In the genomic region with DNA sequence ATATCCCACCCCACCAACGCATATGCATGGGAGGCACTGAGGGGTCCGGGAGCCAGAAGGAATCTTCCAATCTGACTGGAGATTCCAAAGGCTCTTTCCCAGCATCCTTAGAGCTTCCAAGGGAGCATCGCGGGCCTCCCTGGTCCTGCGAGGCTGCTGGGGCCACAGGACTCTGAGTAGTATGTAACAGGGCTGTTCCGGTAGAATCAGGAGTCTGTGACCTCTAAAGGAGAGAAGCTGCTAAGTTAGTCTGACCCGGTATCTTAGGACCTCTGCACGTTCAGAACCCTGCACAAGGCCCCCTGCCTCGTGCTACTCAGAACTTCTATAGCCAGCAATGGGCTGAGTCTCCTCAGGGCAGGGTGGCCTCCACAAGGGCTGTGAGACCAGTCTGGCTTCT, we compare ENCODE assay signal across 16 mouse cellular contexts. TPM values are rescaled to one million over a fixed set of nuclear protein-coding genes. Genes with fewer than 3 reads are reported as not detected.
DNase-seq lines count a peak whose midpoint lies in the region; ATAC-seq and TF ChIP-seq lines count a peak whose summit lies in the region.
"Had no signal": no experiment of that assay in that cellular context is flagged by ENCODE, and none has a peak within 500 bp of the region (broad histone marks: within the 10 kb centered on the region; RNA-seq: fewer than 3 reads in every experiment).

No protein-coding gene starts in this region.

- peaks cover 39% of the 10 kb centered on the region for H3K4me1 ChIP-seq in hindbrain, embryonic 11.5 days (replicated peaks; ENCODE audit: control insufficient read depth, insufficient read depth, low read length)
- H3K4me1 ChIP-seq in hindbrain, postnatal 0 days (ENCODE audit: insufficient read depth, low read length), result 0 out of 2 replicates have a peak, but pooled peaks cover 9% of the 10 kb centered on the region
- peaks cover 53% of the 10 kb centered on the region for H3K4me1 ChIP-seq in embryonic facial prominence, embryonic 12.5 days
- peaks cover 51% of the 10 kb centered on the region for H3K4me1 ChIP-seq in limb, embryonic 12.5 days (replicated peaks)

- ATAC-seq in hindbrain, embryonic 11.5 days (ENCODE audit: low FRiP score), result no peak
- ATAC-seq in hindbrain, postnatal 0 days, result no peak
- ATAC-seq in embryonic facial prominence, embryonic 12.5 days (ENCODE audit: insufficient number of reproducible peaks, insufficient read depth, low FRiP score, low TSS enrichment), result peak; percentile 1; the same call in 1 of the 2 replicates
- no peak for ATAC-seq in limb, embryonic 12.5 days (ENCODE audit: insufficient number of reproducible peaks, insufficient read depth, low FRiP score, low TSS enrichment, low read depth)
- ATAC-seq in erythroid progenitor cell, adult 5-6 weeks (replicated peaks; ENCODE audit: low FRiP score, poor library complexity, severe bottlenecking), result no peak

- no peaks in the 10 kb centered on the region for H3K36me3 ChIP-seq in hindbrain, embryonic 11.5 days (ENCODE audit: control insufficient read depth, insufficient read depth, low read length)
- H3K36me3 ChIP-seq in hindbrain, postnatal 0 days (ENCODE audit: insufficient read depth, low read length), result no peaks in the 10 kb centered on the region
- H3K36me3 ChIP-seq in embryonic facial prominence, embryonic 12.5 days, result no peaks in the 10 kb centered on the region
- H3K36me3 ChIP-seq in limb, embryonic 12.5 days, result no peaks in the 10 kb centered on the region
- H3K36me3 ChIP-seq: hindbrain, embryonic 15.5 days had no signal

- peak; percentile 34 for DNase-seq in hindbrain, embryonic 11.5 days (ENCODE audit: low spot score)
- no peak for DNase-seq in hindbrain, postnatal 0 days (ENCODE audit: low spot score)
- peak; percentile 73 for DNase-seq in ES-CJ7 (ENCODE audit: low read depth, low spot score)
- no peak for DNase-seq in cerebellum, postnatal 10 days
- DNase-seq: cerebellum, adult 2 months; kidney, adult 8-10 months; lung, adult 2 months; thymus, postnatal 14 days had no signal

- no peak overlapping the region for H3K4me2 ChIP-seq in hindbrain, embryonic 11.5 days (replicated peaks; ENCODE audit: low read depth, low read length)
- no peak overlapping the region for H3K4me2 ChIP-seq in hindbrain, postnatal 0 days (ENCODE audit: low read depth, low read length)
- 0 out of 2 replicates have a peak overlapping the region, but pooled peaks have one; percentile 2 for H3K4me2 ChIP-seq in embryonic facial prominence, embryonic 12.5 days (replicated peaks)
- peak overlapping the region; percentile 17; the same call in 1 of the 2 replicates for H3K4me2 ChIP-seq in limb, embryonic 12.5 days
- H3K4me2 ChIP-seq: heart, embryonic 11.5 days; hindbrain, embryonic 15.5 days had no signal

- H3K9me3 ChIP-seq in hindbrain, embryonic 11.5 days (ENCODE audit: control insufficient read depth, low read length), result no peaks in the 10 kb centered on the region
- no peaks in the 10 kb centered on the region for H3K9me3 ChIP-seq in hindbrain, postnatal 0 days (ENCODE audit: low read length)
- H3K9me3 ChIP-seq in embryonic facial prominence, embryonic 12.5 days, result no peaks in the 10 kb centered on the region
- no peaks in the 10 kb centered on the region for H3K9me3 ChIP-seq in limb, embryonic 12.5 days
- H3K9me3 ChIP-seq: hindbrain, embryonic 15.5 days had no signal

- H3K27ac ChIP-seq in hindbrain, embryonic 11.5 days (ENCODE audit: low read depth, low read length), result peak overlapping the region; percentile 58
- H3K27ac ChIP-seq in hindbrain, postnatal 0 days, result no peak overlapping the region
- peak overlapping the region; percentile 84 for H3K27ac ChIP-seq in embryonic facial prominence, embryonic 12.5 days
- H3K27ac ChIP-seq in limb, embryonic 12.5 days, result peak overlapping the region; percentile 82
- H3K27ac ChIP-seq: hindbrain, embryonic 15.5 days had no signal

- no peak for TF ChIP-seq CTCF in hindbrain, postnatal 0 days (IDR thresholded peaks at IDR 0.05; ENCODE audit: low read depth)

- H3K27me3 ChIP-seq in hindbrain, embryonic 11.5 days (ENCODE audit: control insufficient read depth, insufficient read depth, low read length), result no peaks in the 10 kb centered on the region
- H3K27me3 ChIP-seq in hindbrain, postnatal 0 days (ENCODE audit: insufficient read depth, low read length), result no peaks in the 10 kb centered on the region
- no peaks in the 10 kb centered on the region for H3K27me3 ChIP-seq in embryonic facial prominence, embryonic 12.5 days
- no peaks in the 10 kb centered on the region for H3K27me3 ChIP-seq in limb, embryonic 12.5 days
- H3K27me3 ChIP-seq: hindbrain, embryonic 15.5 days had no signal

- WGBS in hindbrain, embryonic 11.5 days, result 20% methylated on average over 9 of the region's 9 CpGs
- WGBS in hindbrain, postnatal 0 days, result 22% methylated on average over 9 of the region's 9 CpGs
- 25% methylated on average over 9 of the region's 9 CpGs for WGBS in embryonic facial prominence, embryonic 12.5 days
- WGBS in limb, embryonic 12.5 days, result 41% methylated on average over 9 of the region's 9 CpGs

- no peak overlapping the region for H3K4me3 ChIP-seq in hindbrain, embryonic 11.5 days (ENCODE audit: low read depth, low read length)
- H3K4me3 ChIP-seq in hindbrain, postnatal 0 days (ENCODE audit: low read length), result no peak overlapping the region
- H3K4me3 ChIP-seq in embryonic facial prominence, embryonic 12.5 days, result no peak overlapping the region
- no peak overlapping the region for H3K4me3 ChIP-seq in limb, embryonic 12.5 days (replicated peaks)
- H3K4me3 ChIP-seq: hindbrain, embryonic 15.5 days had no signal

- H3K9ac ChIP-seq in hindbrain, embryonic 11.5 days (ENCODE audit: low read depth, low read length), result peak overlapping the region; percentile 7; the same call in 1 of the 2 replicates
- H3K9ac ChIP-seq in hindbrain, postnatal 0 days (replicated peaks; ENCODE audit: low read length), result no peak overlapping the region
- H3K9ac ChIP-seq in embryonic facial prominence, embryonic 12.5 days, result no peak overlapping the region; the same call in 1 of the 2 replicates
- H3K9ac ChIP-seq in limb, embryonic 12.5 days (replicated peaks), result no peak overlapping the region
- H3K9ac ChIP-seq: hindbrain, embryonic 15.5 days had no signal

RNA-seq across cellular contexts. Expression of a gene that starts 14.3 kb away (rescaled TPM):
- polyA plus RNA-seq in hindbrain, embryonic 11.5 days (2014; fragmentation: Nextera tagmentation; extraction: Ambion mirVana), result not detected in 2 replicates
- total RNA-seq in hindbrain, postnatal 0 days (2014; rRNA removed), result not detected in 2 replicates
- 0.25 and 0.32 TPM in 2 replicates for polyA plus RNA-seq in hindbrain, postnatal 0 days (2015; fragmentation: Nextera tagmentation; extraction: Ambion mirVana)
- 0.53 and 1.1 TPM in 2 replicates for polyA plus RNA-seq in embryonic facial prominence, embryonic 12.5 days (2016; fragmentation: Nextera tagmentation; extraction: Ambion mirVana)
- 0.36 TPM in 1 of 2 replicates, not detected in the other for polyA plus RNA-seq in limb, embryonic 12.5 days (2016; fragmentation: Nextera tagmentation; extraction: Ambion mirVana)
- total RNA-seq in erythroid progenitor cell, adult 5-6 weeks (2015; ENCODE audit: low replicate concordance), result not detected in 2 replicates
- not detected in 2 replicates for total RNA-seq in erythroid progenitor cell, adult 5-6 weeks (2017; ENCODE audit: low replicate concordance)
- total RNA-seq: gastrocnemius, adult 18-20 months; layer of hippocampus, postnatal 10 days; left cerebral cortex, postnatal 25 days had no signal
- polyA plus RNA-seq: hindbrain, embryonic 15.5 days; lung, adult 2 months had no signal

RNA-seq across cellular contexts. Expression of a gene that starts 27.9 kb away (rescaled TPM):
- polyA plus RNA-seq in hindbrain, embryonic 11.5 days (2014; fragmentation: Nextera tagmentation; extraction: Ambion mirVana), result 34.1 and 38.8 TPM in 2 replicates
- total RNA-seq in hindbrain, postnatal 0 days (2014; rRNA removed), result 81.4 and 112 TPM in 2 replicates
- 29.7 and 35.1 TPM in 2 replicates for polyA plus RNA-seq in hindbrain, postnatal 0 days (2015; fragmentation: Nextera tagmentation; extraction: Ambion mirVana)
- polyA plus RNA-seq in embryonic facial prominence, embryonic 12.5 days (2016; fragmentation: Nextera tagmentation; extraction: Ambion mirVana), result 14.0 and 14.2 TPM in 2 replicates
- polyA plus RNA-seq in limb, embryonic 12.5 days (2016; fragmentation: Nextera tagmentation; extraction: Ambion mirVana), result 10.3 and 10.8 TPM in 2 replicates
- 19.7 and 20.5 TPM in 2 replicates for total RNA-seq in erythroid progenitor cell, adult 5-6 weeks (2015; ENCODE audit: low replicate concordance)
- 1.9 and 11.4 TPM in 2 replicates for total RNA-seq in erythroid progenitor cell, adult 5-6 weeks (2017; ENCODE audit: low replicate concordance)

Comparison
In these comparisons a context has a peak if more than half of its experiments do, and no peak if none do; other contexts are left out.
1. DNase-seq: peak in hindbrain, embryonic 11.5 days (single experiment) and ES-CJ7 (single experiment); none in hindbrain, postnatal 0 days (single experiment) and cerebellum, postnatal 10 days (0 of 2).
2. H3K4me2 ChIP-seq: peak in embryonic facial prominence, embryonic 12.5 days (single experiment) and limb, embryonic 12.5 days (single experiment); none in hindbrain, embryonic 11.5 days (single experiment) and hindbrain, postnatal 0 days (single experiment).